Mouse (Mus musculus): Measurements from ENCODE around the gene Med15. TPM values are rescaled to one million over a fixed set of nuclear protein-coding genes. Genes with fewer than 3 reads are reported as not detected.

Med15 gene
- polyA plus RNA-seq, 1 experiment from 2014 or later, result 39.2 TPM

DNA sequence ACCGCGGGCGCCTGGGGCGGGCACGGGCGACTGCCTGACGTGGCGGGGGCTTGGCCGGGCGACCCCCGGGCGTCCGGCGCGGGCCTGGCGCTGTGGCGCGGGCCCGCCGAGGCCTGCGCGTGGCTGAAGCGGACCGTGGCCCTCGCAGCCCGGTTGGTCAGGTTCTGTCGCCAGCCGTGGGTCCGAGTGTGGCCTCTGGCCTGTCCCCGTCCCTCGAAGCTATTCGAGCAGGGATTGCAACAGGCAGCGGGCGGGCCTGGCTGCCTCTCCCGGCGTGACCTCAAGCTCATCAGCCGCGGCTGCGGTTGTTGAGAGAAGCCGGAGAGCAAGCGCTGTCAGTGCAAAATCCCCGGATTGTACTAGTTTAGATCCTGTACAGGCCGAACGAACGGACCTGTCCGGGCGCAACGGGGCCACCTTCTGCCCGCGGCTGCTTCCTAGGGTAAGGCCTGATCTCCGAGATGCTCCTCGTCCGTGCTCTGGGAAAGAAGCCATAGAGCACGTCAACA, 27.2 kb upstream of the Med15 start:
- H3K4me3 ChIP-seq (replicated peaks; ENCODE audit: low read length), result peak overlapping the region; percentile 71
- under 1% methylated on average over 39 of the region's 54 CpGs for WGBS
- H3K4me1 ChIP-seq (ENCODE audit: control insufficient read depth, insufficient read depth, low read length), result peaks cover 19% of the 10 kb centered on the region; the same call in 1 of the 2 replicates
- H3K27ac ChIP-seq (ENCODE audit: low read length), result peak overlapping the region; percentile 72
- H3K9ac ChIP-seq (ENCODE audit: low read length), result peak overlapping the region; percentile 94
- ATAC-seq (ENCODE audit: insufficient read depth, low FRiP score), result peak; percentile 27; the same call in 1 of the 2 replicates
- H3K27me3 ChIP-seq (ENCODE audit: control insufficient read depth, insufficient read depth, low read length), result no peaks in the 10 kb centered on the region
- no peaks in the 10 kb centered on the region for H3K36me3 ChIP-seq (ENCODE audit: control insufficient read depth, insufficient read depth, low read length)
- H3K9me3 ChIP-seq (replicated peaks; ENCODE audit: control insufficient read depth, low read length), result no peaks in the 10 kb centered on the region
- peak overlapping the region; percentile 96 for H3K4me2 ChIP-seq (ENCODE audit: low read depth, low read length)

DNA sequence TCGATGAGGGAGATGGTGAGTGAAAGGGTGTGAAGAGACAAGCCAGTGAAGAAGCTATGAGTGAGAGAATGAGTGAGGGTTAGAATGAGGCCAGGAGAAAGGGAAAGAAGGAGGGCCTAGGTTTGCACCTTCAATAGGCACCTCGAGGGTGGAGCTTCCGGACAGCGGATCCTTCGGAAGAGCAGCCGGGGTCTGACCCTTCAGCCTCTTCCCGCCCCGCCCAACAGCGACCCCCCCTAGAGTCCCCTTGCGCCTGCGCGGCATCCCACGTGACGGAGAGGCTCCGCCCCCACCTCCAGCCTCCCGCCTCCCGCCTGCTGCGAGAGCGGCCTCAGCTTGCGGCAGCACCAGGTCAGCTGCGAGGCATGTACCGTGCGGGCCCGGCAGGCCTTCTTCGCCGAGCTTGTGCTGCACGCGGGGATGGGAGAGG, 26.7 kb upstream of the Med15 start, which contains the start of gene Klhl22:
TSS of gene Klhl22 (plus strand) at position 275 of the 430 bp plus-strand sequence.
- WGBS, result under 1% methylated on average over 28 of the region's 28 CpGs
- ATAC-seq (ENCODE audit: insufficient read depth, low FRiP score), result peak; percentile 95
- Histone ChIP-seq H3K4me3 (replicated peaks; ENCODE audit: low read length) (peak within 1 kb of the TSS; percentile 71), H3K27me3 (ENCODE audit: control insufficient read depth, insufficient read depth, low read length) (no peaks in the 10 kb centered on the region), H3K4me1 (ENCODE audit: control insufficient read depth, insufficient read depth, low read length) (peaks cover 19% of the 10 kb centered on the region; the same call in 1 of the 2 replicates), H3K27ac (ENCODE audit: low read length) (peak within 1 kb of the TSS; percentile 72), H3K4me2 (ENCODE audit: low read depth, low read length) (peak within 1 kb of the TSS; percentile 96), H3K36me3 (ENCODE audit: control insufficient read depth, insufficient read depth, low read length) (no peaks in the 10 kb centered on the region), H3K9me3 (replicated peaks; ENCODE audit: control insufficient read depth, low read length) (no peaks in the 10 kb centered on the region), H3K9ac (ENCODE audit: low read length) (peak within 1 kb of the TSS; percentile 94)

DNA sequence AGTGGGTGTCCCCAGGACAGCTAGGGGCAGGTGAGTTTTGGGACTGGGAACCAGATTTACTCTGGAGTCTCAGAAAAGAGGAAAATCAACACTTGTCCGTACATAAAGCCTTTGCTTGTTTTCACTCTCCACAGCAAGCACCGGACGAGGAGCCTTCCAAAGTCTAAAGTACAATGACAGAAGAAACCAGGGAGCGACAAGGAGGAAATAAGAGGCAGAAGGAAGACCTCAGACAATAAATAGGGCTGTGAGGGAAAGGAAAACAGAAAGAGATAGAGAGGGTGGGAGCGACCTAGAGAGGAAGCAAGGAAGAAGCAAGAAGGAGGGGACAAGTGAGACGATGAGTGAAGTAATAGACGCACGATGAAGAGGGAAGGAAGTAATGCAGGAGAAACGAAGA, 26.2 kb upstream of the Med15 start:
- Histone ChIP-seq H3K9me3 (replicated peaks; ENCODE audit: control insufficient read depth, low read length) (no peaks in the 10 kb centered on the region), H3K9ac (ENCODE audit: low read length) (peak overlapping the region; percentile 94), H3K27me3 (ENCODE audit: control insufficient read depth, insufficient read depth, low read length) (no peaks in the 10 kb centered on the region), H3K4me1 (ENCODE audit: control insufficient read depth, insufficient read depth, low read length) (peaks cover 19% of the 10 kb centered on the region; the same call in 1 of the 2 replicates), H3K4me3 (replicated peaks; ENCODE audit: low read length) (peak overlapping the region; percentile 71), H3K4me2 (ENCODE audit: low read depth, low read length) (peak overlapping the region; percentile 96), H3K36me3 (ENCODE audit: control insufficient read depth, insufficient read depth, low read length) (no peaks in the 10 kb centered on the region), H3K27ac (ENCODE audit: low read length) (peak overlapping the region; percentile 64)
- WGBS, result 30% methylated on average over 9 of the region's 9 CpGs
- 0 out of 2 replicates have a peak, but pooled peaks have one; percentile 5 for ATAC-seq (ENCODE audit: insufficient read depth, low FRiP score)

DNA sequence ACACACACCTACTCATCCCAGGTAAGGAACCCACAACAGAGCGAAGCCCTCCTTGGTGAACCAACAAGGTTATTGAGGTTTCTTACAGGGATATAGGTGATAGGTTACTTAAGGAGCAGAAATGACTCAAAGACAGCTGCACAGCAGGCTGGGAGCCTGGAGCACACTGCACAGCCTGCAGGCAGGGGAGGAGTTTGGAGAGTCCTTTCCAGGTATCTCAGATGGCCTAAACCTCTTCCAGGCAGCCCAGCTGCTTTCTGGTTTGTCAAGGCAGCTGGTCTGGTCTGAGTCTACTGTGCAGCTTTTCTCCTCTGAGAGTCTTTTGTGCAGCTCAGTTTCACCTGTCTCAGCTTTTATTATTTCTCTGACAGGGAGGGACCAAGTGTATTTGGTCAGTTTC, 25.1 kb upstream of the Med15 start:
- 91% methylated on average over 1 of the region's 1 CpGs for WGBS
- no peak for ATAC-seq (ENCODE audit: insufficient read depth, low FRiP score)
- no peak overlapping the region for H3K27ac ChIP-seq (ENCODE audit: low read length)
- no peaks in the 10 kb centered on the region for H3K9me3 ChIP-seq (replicated peaks; ENCODE audit: control insufficient read depth, low read length)
- no peak overlapping the region for H3K4me3 ChIP-seq (replicated peaks; ENCODE audit: low read length)
- H3K36me3 ChIP-seq (ENCODE audit: control insufficient read depth, insufficient read depth, low read length), result no peaks in the 10 kb centered on the region
- no peak overlapping the region for H3K9ac ChIP-seq (ENCODE audit: low read length)
- no peaks in the 10 kb centered on the region for H3K27me3 ChIP-seq (ENCODE audit: control insufficient read depth, insufficient read depth, low read length)
- peaks cover 21% of the 10 kb centered on the region for H3K4me1 ChIP-seq (ENCODE audit: control insufficient read depth, insufficient read depth, low read length)
- H3K4me2 ChIP-seq (ENCODE audit: low read depth, low read length), result no peak overlapping the region

DNA sequence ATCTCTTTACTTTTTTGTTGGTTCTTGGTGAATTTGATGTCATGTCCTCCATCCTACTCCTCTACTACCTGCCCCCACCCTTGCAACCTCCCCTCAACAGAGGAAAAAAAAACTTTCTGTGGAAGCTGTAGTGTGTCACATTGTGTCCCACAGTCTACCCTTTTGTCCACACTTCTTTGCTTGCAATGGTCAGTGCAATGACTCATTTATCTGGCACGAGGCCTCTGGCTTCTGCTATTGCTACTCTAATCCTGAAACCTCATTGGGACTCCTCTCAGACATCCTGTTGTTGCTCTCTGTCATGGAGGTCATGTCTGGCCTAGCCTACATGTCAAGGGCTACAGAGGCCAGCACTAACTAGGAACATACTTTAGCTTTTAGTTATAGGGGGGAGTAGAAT, 21.0 kb upstream of the Med15 start:
- Histone ChIP-seq H3K9me3 (replicated peaks; ENCODE audit: control insufficient read depth, low read length) (no peaks in the 10 kb centered on the region), H3K4me3 (replicated peaks; ENCODE audit: low read length) (no peak overlapping the region), H3K4me2 (ENCODE audit: low read depth, low read length) (no peak overlapping the region), H3K27me3 (ENCODE audit: control insufficient read depth, insufficient read depth, low read length) (no peaks in the 10 kb centered on the region), H3K36me3 (ENCODE audit: control insufficient read depth, insufficient read depth, low read length) (no peaks in the 10 kb centered on the region), H3K27ac (ENCODE audit: low read length) (peak overlapping the region; percentile 85), H3K9ac (ENCODE audit: low read length) (no peak overlapping the region), H3K4me1 (ENCODE audit: control insufficient read depth, insufficient read depth, low read length) (peaks cover 6% of the 10 kb centered on the region)
- ATAC-seq (ENCODE audit: insufficient read depth, low FRiP score), result no peak
- 32% methylated on average over 1 of the region's 1 CpGs for WGBS

DNA sequence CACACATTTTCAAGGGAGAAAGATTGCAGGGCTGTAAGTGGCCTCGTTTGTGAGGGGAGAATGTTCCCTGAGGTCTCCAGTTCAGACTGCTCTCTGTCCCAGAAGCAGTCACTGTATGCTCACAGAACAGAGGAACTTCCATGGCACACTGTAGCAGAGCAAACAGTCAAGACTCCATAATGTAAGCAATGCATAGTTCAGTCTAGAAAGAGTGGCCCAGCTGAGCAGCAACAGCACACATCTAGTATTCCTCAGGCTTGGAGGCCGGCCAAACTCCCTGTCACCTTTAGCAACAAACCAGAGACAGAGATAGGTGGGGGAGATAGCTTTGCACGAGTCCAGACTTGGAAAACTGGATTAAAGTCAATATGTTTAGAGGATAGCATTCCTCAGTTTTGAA, 20.3 kb upstream of the Med15 start:
- H3K27me3 ChIP-seq (ENCODE audit: control insufficient read depth, insufficient read depth, low read length), result no peaks in the 10 kb centered on the region
- H3K9ac ChIP-seq (ENCODE audit: low read length), result peak overlapping the region; percentile 35; the same call in 1 of the 2 replicates
- H3K4me3 ChIP-seq (replicated peaks; ENCODE audit: low read length), result no peak overlapping the region
- H3K4me2 ChIP-seq (ENCODE audit: low read depth, low read length), result no peak overlapping the region
- peak overlapping the region; percentile 85 for H3K27ac ChIP-seq (ENCODE audit: low read length)
- H3K36me3 ChIP-seq (ENCODE audit: control insufficient read depth, insufficient read depth, low read length), result no peaks in the 10 kb centered on the region
- no peaks in the 10 kb centered on the region for H3K9me3 ChIP-seq (replicated peaks; ENCODE audit: control insufficient read depth, low read length)
- H3K4me1 ChIP-seq (ENCODE audit: control insufficient read depth, insufficient read depth, low read length), result peaks cover 4% of the 10 kb centered on the region
- ATAC-seq (ENCODE audit: insufficient read depth, low FRiP score), result peak; percentile 92
- WGBS, result 8% methylated on average over 3 of the region's 3 CpGs

DNA sequence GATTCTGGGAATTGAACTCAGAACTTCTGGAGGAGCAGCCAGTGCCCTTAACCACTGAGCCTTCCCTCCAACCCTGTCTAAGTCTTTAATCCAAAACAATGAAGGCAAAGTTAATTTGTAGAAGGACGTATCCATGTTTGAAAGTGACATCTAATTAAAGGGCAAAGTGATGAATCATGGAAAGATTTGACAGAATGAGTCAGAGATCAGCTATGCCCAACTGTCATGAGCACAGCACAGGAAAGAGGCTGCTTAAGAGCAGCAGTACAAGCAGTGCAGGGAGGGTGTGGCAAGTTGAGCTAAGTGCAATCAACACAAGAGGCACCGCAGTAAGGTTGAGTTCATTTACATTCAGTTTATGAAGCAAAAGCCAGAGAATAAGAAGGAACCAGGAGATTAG, 12.4 kb upstream of the Med15 start:
- Histone ChIP-seq H3K36me3 (ENCODE audit: control insufficient read depth, insufficient read depth, low read length) (no peaks in the 10 kb centered on the region), H3K4me2 (ENCODE audit: low read depth, low read length) (no peak overlapping the region), H3K27me3 (ENCODE audit: control insufficient read depth, insufficient read depth, low read length) (no peaks in the 10 kb centered on the region), H3K4me3 (replicated peaks; ENCODE audit: low read length) (no peak overlapping the region), H3K9me3 (replicated peaks; ENCODE audit: control insufficient read depth, low read length) (no peaks in the 10 kb centered on the region; the same call in 1 of the 2 replicates), H3K4me1 (ENCODE audit: control insufficient read depth, insufficient read depth, low read length) (peaks cover 5% of the 10 kb centered on the region), H3K27ac (ENCODE audit: low read length) (no peak overlapping the region), H3K9ac (ENCODE audit: low read length) (no peak overlapping the region)
- ATAC-seq (ENCODE audit: insufficient read depth, low FRiP score), result no peak
- 66% methylated on average over 2 of the region's 2 CpGs for WGBS

DNA sequence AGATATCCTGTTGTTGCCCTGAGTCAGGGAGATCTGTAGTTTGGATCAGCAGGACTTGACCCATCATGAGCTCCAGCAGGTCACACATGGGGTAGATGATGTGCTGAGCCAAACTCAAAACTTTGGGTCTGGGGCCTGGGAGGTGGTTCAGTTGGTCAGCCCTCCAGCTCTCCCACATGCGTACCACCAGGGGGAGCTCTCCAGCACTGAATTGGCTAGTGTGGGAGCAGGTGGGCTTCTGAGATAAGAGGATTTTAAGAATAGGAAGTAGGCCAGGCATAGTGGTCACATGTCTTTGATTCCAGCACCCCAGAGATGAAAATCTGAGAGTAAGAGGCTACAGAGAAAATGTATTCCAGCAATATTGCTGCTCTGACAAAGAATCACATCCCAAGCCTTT, 11.8 kb upstream of the Med15 start:
- Histone ChIP-seq H3K4me2 (ENCODE audit: low read depth, low read length) (no peak overlapping the region), H3K9me3 (replicated peaks; ENCODE audit: control insufficient read depth, low read length) (no peaks in the 10 kb centered on the region; the same call in 1 of the 2 replicates), H3K9ac (ENCODE audit: low read length) (no peak overlapping the region), H3K27ac (ENCODE audit: low read length) (no peak overlapping the region), H3K4me3 (replicated peaks; ENCODE audit: low read length) (no peak overlapping the region), H3K36me3 (ENCODE audit: control insufficient read depth, insufficient read depth, low read length) (no peaks in the 10 kb centered on the region), H3K4me1 (ENCODE audit: control insufficient read depth, insufficient read depth, low read length) (peaks cover 5% of the 10 kb centered on the region), H3K27me3 (ENCODE audit: control insufficient read depth, insufficient read depth, low read length) (no peaks in the 10 kb centered on the region)
- WGBS, result 11% methylated on average over 1 of the region's 1 CpGs
- ATAC-seq (ENCODE audit: insufficient read depth, low FRiP score), result 0 out of 2 replicates have a peak, but pooled peaks have one; percentile 26

DNA sequence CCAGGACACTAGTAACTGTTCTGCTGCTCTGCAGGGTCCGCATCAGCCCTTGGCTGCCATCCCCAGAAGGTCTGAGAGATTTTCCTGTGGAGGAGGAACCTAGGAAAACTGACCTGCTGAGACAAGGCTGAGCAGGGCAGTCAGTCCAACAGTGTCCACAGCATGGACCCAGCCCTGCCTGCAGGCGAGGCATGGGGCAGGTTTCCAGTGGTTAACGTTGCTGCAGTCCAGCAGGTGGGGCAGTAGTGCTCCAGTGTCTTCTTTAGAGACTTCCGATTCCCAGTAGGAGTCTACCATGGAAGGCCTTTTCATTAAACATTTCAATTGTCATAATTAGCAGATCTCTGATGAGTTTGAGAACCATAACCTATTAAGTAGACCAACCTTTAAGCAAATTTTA, 10.6 kb upstream of the Med15 start:
- no peaks in the 10 kb centered on the region for H3K27me3 ChIP-seq (ENCODE audit: control insufficient read depth, insufficient read depth, low read length)
- WGBS, result 29% methylated on average over 4 of the region's 4 CpGs
- no peaks in the 10 kb centered on the region for H3K36me3 ChIP-seq (ENCODE audit: control insufficient read depth, insufficient read depth, low read length)
- H3K9me3 ChIP-seq (replicated peaks; ENCODE audit: control insufficient read depth, low read length), result no peaks in the 10 kb centered on the region; the same call in 1 of the 2 replicates
- H3K27ac ChIP-seq (ENCODE audit: low read length), result peak overlapping the region; percentile 89
- peak; percentile 76; the same call in 1 of the 2 replicates for ATAC-seq (ENCODE audit: insufficient read depth, low FRiP score)
- H3K4me2 ChIP-seq (ENCODE audit: low read depth, low read length), result peak overlapping the region; percentile 29; the same call in 1 of the 2 replicates
- peaks cover 5% of the 10 kb centered on the region for H3K4me1 ChIP-seq (ENCODE audit: control insufficient read depth, insufficient read depth, low read length)
- H3K9ac ChIP-seq (ENCODE audit: low read length), result peak overlapping the region; percentile 35; the same call in 1 of the 2 replicates
- no peak overlapping the region for H3K4me3 ChIP-seq (replicated peaks; ENCODE audit: low read length)

All from stomach, embryonic 16.5 days (tissue).